Mouse (Mus musculus) frontal cortex, adult (tissue): ENCODE measurements around the gene Msi2.

ENCODE experiments used
- ATAC-seq: cut with Nextera tagmentation; 2 replicates; pipeline ENCODE4 v1.9.2; 2017; ENCODE audit warnings: mild to moderate bottlenecking, moderate library complexity, mixed read lengths; ENCODE audit not compliant: low TSS enrichment

The Msi2 gene

GRCm38 (mm10) chr11:88676597-88676996, 41.7 kb downstream of the Msi2 start:
- ATAC-seq = no peak

GRCm38 (mm10) chr11:88675526-88676353, 42.6 kb downstream of the Msi2 start:
- ATAC-seq = no peak

- no peak for ATAC-seq
Observed at GRCm38 (mm10) chr11:88674075-88674474, 44.2 kb downstream of the Msi2 start.

GRCm38 (mm10) chr11:88670925-88671324, 47.4 kb downstream of the Msi2 start:
- ATAC-seq = no peak

GRCm38 (mm10) chr11:88669106-88669505, 49.2 kb downstream of the Msi2 start:
- ATAC-seq = no peak

- no peak for ATAC-seq
Observed at GRCm38 (mm10) chr11:88668345-88668744, 50.0 kb downstream of the Msi2 start.

GRCm38 (mm10) chr11:88665799-88666198, 52.5 kb downstream of the Msi2 start:
- no peak for ATAC-seq

- ATAC-seq = no peak
Observed at GRCm38 (mm10) chr11:88661444-88662180, 56.7 kb downstream of the Msi2 start.

- ATAC-seq = no peak
Observed at GRCm38 (mm10) chr11:88660404-88660803, 57.9 kb downstream of the Msi2 start.

GRCm38 (mm10) chr11:88658926-88659325, 59.4 kb downstream of the Msi2 start:
- ATAC-seq = no peak

- ATAC-seq = no peak
Observed at GRCm38 (mm10) chr11:88655786-88656185, 62.5 kb downstream of the Msi2 start.

- ATAC-seq = no peak
Observed at GRCm38 (mm10) chr11:88655214-88655566, 63.1 kb downstream of the Msi2 start.

GRCm38 (mm10) chr11:88654391-88655213, 63.7 kb downstream of the Msi2 start:
- peak; percentile 51; the same call in 1 of the 2 replicates for ATAC-seq

- ATAC-seq = no peak
Observed at GRCm38 (mm10) chr11:88650275-88650674, 68.0 kb downstream of the Msi2 start.

- no peak for ATAC-seq
Observed at GRCm38 (mm10) chr11:88649009-88649408, 69.3 kb downstream of the Msi2 start.

- ATAC-seq = no peak
Observed at GRCm38 (mm10) chr11:88648407-88648806, 69.9 kb downstream of the Msi2 start.

GRCm38 (mm10) chr11:88646493-88646892, 71.8 kb downstream of the Msi2 start:
- 0 out of 2 replicates have a peak, but pooled peaks have one; percentile 25 for ATAC-seq

- ATAC-seq = no peak
Observed at GRCm38 (mm10) chr11:88645821-88646220, 72.5 kb downstream of the Msi2 start.

GRCm38 (mm10) chr11:88644719-88645118, 73.6 kb downstream of the Msi2 start:
- no peak for ATAC-seq

GRCm38 (mm10) chr11:88639862-88640261, 78.5 kb downstream of the Msi2 start:
- no peak for ATAC-seq

GRCm38 (mm10) chr11:88638936-88639542, 79.3 kb downstream of the Msi2 start:
- no peak for ATAC-seq

GRCm38 (mm10) chr11:88638254-88638653, 80.1 kb downstream of the Msi2 start:
- ATAC-seq = no peak
